Mouse (Mus musculus): Measurements from ENCODE around the gene Cldn34c1.
"Not testable (repeated sequence)": the region's sequence is repeated elsewhere in the genome, so short reads cannot be mapped to it uniquely, and the experiment has no call there.

The Cldn34c1 gene

DNA sequence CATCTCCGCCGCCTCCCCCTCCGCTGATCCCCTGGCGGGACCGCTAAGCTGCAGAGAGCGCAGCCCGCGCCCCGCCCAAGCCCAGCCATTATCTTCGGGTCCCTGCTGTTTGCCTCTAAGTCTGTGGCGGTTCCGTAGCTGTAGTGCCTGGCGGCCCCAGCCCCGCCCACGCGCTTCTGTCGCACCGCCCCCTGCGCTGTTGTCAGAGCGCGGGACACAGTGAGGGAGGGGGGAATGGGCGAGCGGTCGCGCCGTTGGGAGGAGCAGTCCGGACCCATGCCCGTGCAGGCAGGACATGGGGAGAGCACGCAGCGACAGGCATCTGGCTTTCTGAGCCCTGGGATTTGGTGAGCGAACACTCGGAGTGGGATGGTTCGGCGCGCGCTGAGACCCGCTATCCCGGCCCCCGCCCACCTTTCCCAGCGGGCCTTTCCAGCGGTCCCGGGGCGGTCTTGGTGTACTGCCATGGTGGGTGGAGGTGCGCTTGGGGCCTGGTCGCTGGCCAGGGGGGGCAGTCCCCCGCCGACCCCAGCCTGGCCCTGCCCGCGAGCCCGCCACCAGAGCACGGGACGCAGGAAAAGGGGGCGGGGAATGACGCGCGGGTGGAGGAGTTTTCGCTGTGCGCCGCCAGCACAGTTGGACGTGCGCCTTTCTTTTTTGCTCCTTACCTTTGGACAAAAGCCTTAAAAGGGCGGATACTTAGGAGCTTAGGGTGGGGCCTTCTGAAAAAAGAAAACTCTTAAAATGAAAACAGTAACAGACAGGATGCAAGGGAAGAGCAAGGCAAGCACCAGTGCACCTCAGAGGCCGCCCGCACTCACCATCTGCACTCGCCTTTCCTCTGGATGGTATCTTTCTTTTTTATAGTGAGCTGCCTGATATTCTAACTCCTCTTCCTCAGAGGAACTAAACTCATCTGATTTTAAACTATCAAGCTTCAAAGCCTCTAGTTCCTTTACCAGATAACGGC, at the start of gene Cldn34c1:
TSS of gene Cldn34c1 (plus strand) at position 205 of the 970 bp plus-strand sequence.
- DNase-seq: peak; percentile 85 to 91

DNA sequence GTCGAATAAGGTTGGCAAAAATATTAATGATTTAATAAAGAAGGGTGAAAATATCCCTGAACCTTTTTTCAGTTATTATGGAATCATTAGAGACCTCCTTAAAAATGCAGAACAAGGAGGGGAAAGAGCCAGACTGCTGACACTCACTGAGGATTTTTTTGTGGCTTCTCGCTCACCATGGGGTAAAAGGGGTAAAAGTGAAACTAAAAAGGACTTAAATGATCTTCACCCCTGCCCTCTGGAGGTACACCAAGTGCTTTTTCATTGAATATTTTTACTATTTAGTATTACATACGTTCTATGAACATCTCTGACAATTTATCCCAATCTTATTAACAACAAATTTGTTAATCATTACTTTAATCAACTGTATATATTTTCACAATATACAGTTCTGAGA, 15.9 kb upstream of the Cldn34c1 start:
- no peak for DNase-seq

DNA sequence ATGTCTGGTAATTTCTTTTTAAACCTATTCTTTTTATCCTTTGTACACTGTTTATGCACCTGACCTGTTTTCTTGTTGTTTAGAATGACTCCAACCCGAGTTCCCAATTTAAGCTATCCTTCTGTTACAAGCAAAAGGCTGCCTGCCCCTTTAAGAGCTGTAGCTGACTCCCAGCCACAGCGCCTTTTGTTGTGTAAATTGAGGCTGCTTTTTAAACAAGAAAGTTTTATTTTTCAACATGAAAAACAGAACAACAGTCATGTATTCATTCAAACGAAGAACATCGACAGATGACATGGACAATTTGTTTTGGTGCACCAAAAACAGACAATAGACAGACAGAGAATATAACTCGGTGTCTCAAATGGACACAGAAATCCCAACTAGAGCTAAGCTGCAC, 489 bp upstream of the Cldn34c1 start:
- peak in 1 of 2 experiments; percentile 4 for DNase-seq

DNA sequence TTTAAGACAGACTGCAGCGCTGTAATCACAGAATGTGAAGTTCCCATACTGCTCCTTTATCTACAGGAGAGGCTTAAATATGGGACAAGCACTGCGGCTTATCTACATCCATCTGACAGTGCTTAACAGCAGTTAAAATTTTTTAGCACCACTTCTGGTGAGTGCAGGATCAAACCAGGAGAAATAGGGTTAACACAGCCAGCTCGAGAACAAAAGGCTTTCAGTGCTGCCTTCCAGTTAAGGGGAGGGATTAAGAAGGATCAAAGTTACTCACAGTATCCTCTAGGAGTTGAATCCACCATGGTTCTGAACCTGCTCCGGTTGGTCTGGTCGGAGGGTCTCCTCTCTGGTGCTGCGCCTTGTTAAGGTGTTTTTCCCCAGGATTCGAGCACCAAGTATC, 1.4 kb downstream of the Cldn34c1 start:
- DNase-seq: peak in 1 of 2 experiments; percentile 3

DNA sequence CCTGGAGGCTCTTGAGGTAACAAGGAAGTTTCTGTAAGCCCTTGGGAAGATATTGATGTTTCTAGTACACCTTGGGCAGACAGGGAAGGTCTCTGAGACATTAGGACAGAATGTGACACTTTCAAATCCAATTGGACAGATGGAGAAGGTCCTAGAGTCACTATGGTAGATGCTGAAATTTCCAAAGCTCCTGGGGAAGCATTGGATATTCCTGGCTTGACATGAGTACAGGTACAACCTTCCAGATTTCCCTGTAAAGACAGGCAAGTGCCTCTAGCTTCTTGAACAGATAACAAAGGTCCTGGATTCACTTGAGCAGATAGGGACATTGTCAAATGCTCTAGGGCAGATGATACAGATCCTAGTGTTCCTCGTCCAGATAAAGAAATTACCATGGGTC, 119.1 kb downstream of the Cldn34c1 start, which contains the start of gene Srsx:
TSS of gene Srsx (minus strand) at position 101 of the 400 bp plus-strand sequence.
- not testable (repeated sequence) for DNase-seq
